Mouse (Mus musculus) spleen, adult 2 months (tissue): ENCODE results near the gene Gse1.

Experiments
- CTCF ChIP-seq: fragments of 200-500 bp; IDR thresholded peaks from 2 replicates; pipeline ENCODE4 v1.5.1; 2011; ENCODE audit warnings: mild to moderate bottlenecking, inconsistent platforms; ENCODE audit not compliant: insufficient read depth, insufficient read length, insufficient replicate concordance; ENCODE audit errors: extremely low read depth
- POLR2A ChIP-seq: fragments of 200-500 bp; IDR thresholded peaks from 2 replicates; pipeline ENCODE4 v1.6.1; 2011; ENCODE audit warnings: low read depth, low read length, inconsistent platforms

- no peak for TF ChIP-seq CTCF
- no peak for TF ChIP-seq POLR2A
These were observed 321.2 kb downstream of the Gse1 start for GRCm38 (mm10) chr8:120549321-120549921.
